Mouse (Mus musculus) limb, embryonic 12.5 days (tissue): ENCODE data around the gene Polh. TPM values are rescaled to one million over a fixed set of nuclear protein-coding genes. Genes with fewer than 3 reads are reported as not detected.
A peak's percentile ranks its signal among the peaks of the same experiment; 100 is the strongest.

Experiments used
- ATAC-seq: fragments of 200-750 bp; cut with Nextera tagmentation; 2 replicates; pipeline ENCODE4 v1.8.0; 2017; ENCODE audit warnings: low read depth, moderate TSS enrichment; ENCODE audit not compliant: insufficient number of reproducible peaks, insufficient read depth, low FRiP score, low TSS enrichment
- H3K27ac ChIP-seq: fragments of 300-500 bp; sonication (generic); 2 replicates; pipeline ENCODE4 v1.5.1; 2016; ENCODE audit warnings: mild to moderate bottlenecking, moderate library complexity
- H3K27me3 ChIP-seq: fragments of 300-500 bp; sonication (generic); 2 replicates; pipeline ENCODE4 v1.6.1; 2016; ENCODE audit warnings: mild to moderate bottlenecking, moderate library complexity
- H3K36me3 ChIP-seq: fragments of 300-500 bp; sonication (generic); 2 replicates; pipeline ENCODE4 v1.6.1; 2016; ENCODE audit warnings: mild to moderate bottlenecking, moderate library complexity
- H3K4me1 ChIP-seq: fragments of 300-500 bp; sonication (generic); replicated peaks from 2 replicates; pipeline ENCODE4 v1.6.1; 2016
- H3K4me2 ChIP-seq: fragments of 300-500 bp; sonication (generic); 2 replicates; pipeline ENCODE4 v1.6.1; 2016; ENCODE audit warnings: mild to moderate bottlenecking, moderate library complexity
- H3K4me3 ChIP-seq: fragments of 300-500 bp; sonication (generic); replicated peaks from 2 replicates; pipeline ENCODE4 v1.5.1; 2016; ENCODE audit warnings: mild to moderate bottlenecking
- H3K9ac ChIP-seq: fragments of 300-500 bp; sonication (generic); replicated peaks from 2 replicates; pipeline ENCODE4 v1.6.1; 2016; ENCODE audit warnings: mild to moderate bottlenecking, moderate library complexity
- H3K9me3 ChIP-seq: fragments of 300-500 bp; sonication (generic); 2 replicates; pipeline ENCODE4 v1.6.1; 2016; ENCODE audit warnings: mild to moderate bottlenecking, moderate library complexity
- WGBS: fragments of 180-500 bp; shearing (Covaris S2); methylation state at CpG from one replicate; pipeline ENCODE4 v1.1.7; 2016; 5-methylcytosine and 5-hydroxymethylcytosine counted together
- polyA plus RNA-seq: library from polyadenylated mRNA; unstranded; fragments of >200 nt; fragmentation: Nextera tagmentation; extraction: Ambion mirVana; gene quantifications from 2 replicates; pipeline ENCODE4 v1.2.1, GENCODE M21; 2016

The Polh gene
- polyA plus RNA-seq = 15.4 and 16.0 TPM in 2 replicates

GRCm38 (mm10) chr17:46202421-46203071 is at the start of gene Polh, which contains the start of gene Xpo5:
Polh (minus strand) TSS chr17:46202645.
Xpo5 (plus strand) TSS chr17:46202782.
- Histone ChIP-seq H3K4me1 (peaks cover 25% of the 10 kb centered on the region), H3K27me3 (no peaks in the 10 kb centered on the region), H3K4me2 (peak within 1 kb of the TSS; percentile 92), H3K4me3 (peak within 1 kb of the TSS; percentile 94), H3K36me3 (peaks cover 50% of the 10 kb centered on the region), H3K9me3 (no peaks in the 10 kb centered on the region), H3K9ac (peak within 1 kb of the TSS; percentile 86), H3K27ac (peak within 1 kb of the TSS; percentile 83)
- WGBS = under 1% methylated on average over 66 of the region's 66 CpGs
- ATAC-seq = peak; percentile 93

- ATAC-seq = no peak
Measured at GRCm38 (mm10) chr17:46251174-46251573, 48.7 kb upstream of the Polh start.

GRCm38 (mm10) chr17:46248189-46248522 is 45.7 kb upstream of the Polh start:
- Histone ChIP-seq H3K4me3 (peak overlapping the region; percentile 77), H3K36me3 (peaks cover 73% of the 10 kb centered on the region), H3K9ac (peak overlapping the region; percentile 93), H3K4me1 (peaks cover 21% of the 10 kb centered on the region), H3K4me2 (peak overlapping the region; percentile 93), H3K27me3 (no peaks in the 10 kb centered on the region), H3K9me3 (no peaks in the 10 kb centered on the region), H3K27ac (peak overlapping the region; percentile 64)
- no peak for ATAC-seq
- under 1% methylated on average over 37 of the region's 37 CpGs for WGBS

More at GRCm38 (mm10) chr17:46251174-46251573, 48.7 kb upstream of the Polh start:
- H3K9me3 ChIP-seq = 0 out of 2 replicates have a peak, but pooled peaks cover under 1% of the 10 kb centered on the region
- H3K9ac ChIP-seq = no peak overlapping the region
- H3K36me3 ChIP-seq = peaks cover 43% of the 10 kb centered on the region
- no peak overlapping the region for H3K4me2 ChIP-seq
- peaks cover 25% of the 10 kb centered on the region for H3K27me3 ChIP-seq
- peaks cover 32% of the 10 kb centered on the region for H3K4me1 ChIP-seq
- WGBS = 83% methylated on average over 7 of the region's 7 CpGs
- H3K4me3 ChIP-seq = no peak overlapping the region
- no peak overlapping the region for H3K27ac ChIP-seq

GRCm38 (mm10) chr17:46247512-46248188 is 45.2 kb upstream of the Polh start, which contains the start of the genes Polr1c and Yipf3:
Polr1c (minus strand) TSS chr17:46248054.
Yipf3 (plus strand) TSS chr17:46248080.
- under 1% methylated on average over 53 of the region's 53 CpGs for WGBS
- H3K9me3 ChIP-seq = no peaks in the 10 kb centered on the region
- peak within 1 kb of the TSS; percentile 93 for H3K4me2 ChIP-seq
- peak within 1 kb of the TSS; percentile 77 for H3K4me3 ChIP-seq
- peaks cover 79% of the 10 kb centered on the region for H3K36me3 ChIP-seq
- peak within 1 kb of the TSS; percentile 69 for H3K27ac ChIP-seq
- no peaks in the 10 kb centered on the region for H3K27me3 ChIP-seq
- peak within 1 kb of the TSS; percentile 93 for H3K9ac ChIP-seq
- H3K4me1 ChIP-seq = peaks cover 20% of the 10 kb centered on the region
- peak; percentile 84 for ATAC-seq

- H3K36me3 ChIP-seq = peaks cover 77% of the 10 kb centered on the region
- WGBS = 79% methylated on average over 10 of the region's 10 CpGs
Measured at GRCm38 (mm10) chr17:46244579-46244978, 42.1 kb upstream of the Polh start.

GRCm38 (mm10) chr17:46243624-46244023 is 41.2 kb upstream of the Polh start:
- Histone ChIP-seq H3K4me2 (no peak overlapping the region), H3K4me3 (no peak overlapping the region), H3K4me1 (peaks cover 9% of the 10 kb centered on the region), H3K27ac (no peak overlapping the region), H3K9ac (no peak overlapping the region), H3K36me3 (peaks cover 81% of the 10 kb centered on the region), H3K9me3 (no peaks in the 10 kb centered on the region), H3K27me3 (no peaks in the 10 kb centered on the region)
- WGBS = 68% methylated on average over 2 of the region's 2 CpGs
- no peak for ATAC-seq

More at GRCm38 (mm10) chr17:46244579-46244978, 42.1 kb upstream of the Polh start:
- Histone ChIP-seq H3K27me3 (no peaks in the 10 kb centered on the region), H3K9me3 (no peaks in the 10 kb centered on the region), H3K4me1 (peaks cover 19% of the 10 kb centered on the region), H3K4me3 (no peak overlapping the region), H3K9ac (0 out of 2 replicates have a peak overlapping the region, but pooled peaks have one; percentile 12), H3K27ac (no peak overlapping the region), H3K4me2 (no peak overlapping the region)
- no peak for ATAC-seq

- peaks cover 87% of the 10 kb centered on the region for H3K36me3 ChIP-seq
- no peaks in the 10 kb centered on the region for H3K9me3 ChIP-seq
- no peak overlapping the region for H3K9ac ChIP-seq
- H3K27me3 ChIP-seq = no peaks in the 10 kb centered on the region
- 87% methylated on average over 4 of the region's 4 CpGs for WGBS
- ATAC-seq = no peak
- no peak overlapping the region for H3K27ac ChIP-seq
- no peak overlapping the region for H3K4me3 ChIP-seq
- peaks cover 7% of the 10 kb centered on the region for H3K4me1 ChIP-seq
- H3K4me2 ChIP-seq = no peak overlapping the region
Measured at GRCm38 (mm10) chr17:46242993-46243392, 40.5 kb upstream of the Polh start.

- Histone ChIP-seq H3K27me3 (no peaks in the 10 kb centered on the region), H3K9ac (no peak overlapping the region), H3K4me2 (no peak overlapping the region), H3K4me1 (peaks cover 7% of the 10 kb centered on the region), H3K4me3 (no peak overlapping the region), H3K36me3 (peaks cover 94% of the 10 kb centered on the region), H3K9me3 (no peaks in the 10 kb centered on the region), H3K27ac (no peak overlapping the region)
- ATAC-seq = no peak
- WGBS = 87% methylated on average over 13 of the region's 13 CpGs
Measured at GRCm38 (mm10) chr17:46242274-46242673, 39.8 kb upstream of the Polh start.

GRCm38 (mm10) chr17:46241471-46241870 is 39.0 kb upstream of the Polh start:
- peaks cover under 1% of the 10 kb centered on the region; the same call in 1 of the 2 replicates for H3K4me1 ChIP-seq
- no peak for ATAC-seq
- H3K4me2 ChIP-seq = no peak overlapping the region
- H3K27me3 ChIP-seq = no peaks in the 10 kb centered on the region
- no peak overlapping the region for H3K9ac ChIP-seq
- H3K27ac ChIP-seq = no peak overlapping the region
- 72% methylated on average over 11 of the region's 11 CpGs for WGBS
- no peaks in the 10 kb centered on the region for H3K9me3 ChIP-seq
- no peak overlapping the region for H3K4me3 ChIP-seq
- H3K36me3 ChIP-seq = peaks cover 98% of the 10 kb centered on the region

GRCm38 (mm10) chr17:46239516-46240114 is 37.2 kb upstream of the Polh start:
- no peaks in the 10 kb centered on the region for H3K4me1 ChIP-seq
- no peak overlapping the region for H3K27ac ChIP-seq
- H3K9me3 ChIP-seq = no peaks in the 10 kb centered on the region
- ATAC-seq = no peak
- no peak overlapping the region for H3K4me3 ChIP-seq
- WGBS = 95% methylated on average over 15 of the region's 15 CpGs
- no peaks in the 10 kb centered on the region for H3K27me3 ChIP-seq
- H3K4me2 ChIP-seq = no peak overlapping the region
- no peak overlapping the region for H3K9ac ChIP-seq
- peaks cover 95% of the 10 kb centered on the region for H3K36me3 ChIP-seq

- Histone ChIP-seq H3K4me1 (no peaks in the 10 kb centered on the region), H3K9ac (no peak overlapping the region), H3K27me3 (no peaks in the 10 kb centered on the region), H3K9me3 (no peaks in the 10 kb centered on the region), H3K4me2 (no peak overlapping the region), H3K4me3 (no peak overlapping the region), H3K36me3 (peaks cover 95% of the 10 kb centered on the region), H3K27ac (no peak overlapping the region)
- WGBS = 86% methylated on average over 5 of the region's 5 CpGs
- no peak for ATAC-seq
Measured at GRCm38 (mm10) chr17:46237480-46237879, 35.0 kb upstream of the Polh start.
